In the genomic region with DNA sequence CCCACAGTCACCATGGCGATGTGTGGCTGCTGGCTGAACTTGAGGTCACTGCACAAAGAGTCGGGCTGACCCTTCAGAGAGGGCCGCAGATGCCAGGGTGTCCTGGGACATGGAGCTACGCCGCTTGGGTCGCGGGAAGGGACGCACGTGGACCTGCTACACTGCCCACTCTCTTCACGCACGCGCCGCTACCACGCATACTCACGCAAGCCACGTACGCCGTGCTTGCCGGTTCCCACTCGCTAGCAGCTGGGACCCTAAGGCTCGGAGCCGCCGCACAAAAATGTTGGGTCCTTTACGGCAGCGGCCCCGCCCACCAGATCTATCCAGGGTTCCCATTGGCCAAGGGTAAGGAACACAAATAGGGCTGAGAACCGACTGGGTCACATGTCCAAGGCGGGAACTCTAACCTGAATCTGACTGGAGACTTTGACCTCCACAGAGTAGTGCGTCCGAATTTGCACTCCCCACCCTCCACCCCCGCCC, we compare ENCODE assay signal across 8 mouse cellular contexts. TPM values are rescaled to one million over a fixed set of nuclear protein-coding genes. Genes with fewer than 3 reads are reported as not detected.
A peak's percentile ranks its signal among the peaks of the same experiment; 100 is the strongest.
DNase-seq lines count a peak whose midpoint lies in the region; ATAC-seq and TF ChIP-seq lines count a peak whose summit lies in the region.

Abcb6 (minus strand) TSS at position 288 of the 486 bp plus-strand sequence.

- no peak for TF ChIP-seq CTCF in heart, adult 2 months (IDR thresholded peaks at IDR 0.05)

- peak; percentile 57 for TF ChIP-seq POLR2A in heart, adult 2 months (IDR thresholded peaks at IDR 0.05; ENCODE audit: insufficient read depth, low read depth, low read length)

- peak; percentile 86 for DNase-seq in 3134 (ENCODE audit: extremely low read depth, insufficient read length, low spot score)
- DNase-seq in adrenal gland, postnatal 36 days: peak; percentile 90 to 93
- peak; percentile 87 to 90 for DNase-seq in heart, adult 2 months
- DNase-seq in kidney, adult 8-10 months: peak; percentile 92 to 94
- peak; percentile 82 to 85 for DNase-seq in spleen, postnatal 14 days (ENCODE audit: low spot score in 2 of 2)

- under 1% methylated on average over 31 of the region's 31 CpGs for WGBS in embryonic facial prominence, embryonic 13.5 days
- WGBS in heart, adult 2 months: under 1% methylated on average over 31 of the region's 31 CpGs
- under 1% methylated on average over 31 of the region's 31 CpGs for WGBS in limb, embryonic 13.5 days
- WGBS in midbrain, embryonic 16.5 days: 0% methylated on average over 31 of the region's 31 CpGs

- H3K27ac ChIP-seq in embryonic facial prominence, embryonic 13.5 days: no peak within 1 kb of the TSS
- H3K27ac ChIP-seq in heart, adult 2 months: peak within 1 kb of the TSS; percentile 72
- no peak within 1 kb of the TSS for H3K27ac ChIP-seq in limb, embryonic 13.5 days
- H3K27ac ChIP-seq in midbrain, embryonic 16.5 days (ENCODE audit: low read length): peak within 1 kb of the TSS; percentile 45

- peak within 1 kb of the TSS; percentile 76 for H3K9ac ChIP-seq in embryonic facial prominence, embryonic 13.5 days
- H3K9ac ChIP-seq in heart, adult 2 months (ENCODE audit: low read depth, low read length): peak within 1 kb of the TSS; percentile 75
- peak within 1 kb of the TSS; percentile 78 for H3K9ac ChIP-seq in limb, embryonic 13.5 days
- H3K9ac ChIP-seq in midbrain, embryonic 16.5 days (ENCODE audit: low read depth, low read length): peak within 1 kb of the TSS; percentile 70

- peak within 1 kb of the TSS; percentile 65 for H3K4me3 ChIP-seq in embryonic facial prominence, embryonic 13.5 days
- peak within 1 kb of the TSS; percentile 51 for H3K4me3 ChIP-seq in heart, adult 2 months
- H3K4me3 ChIP-seq in limb, embryonic 13.5 days: peak within 1 kb of the TSS; percentile 63
- peak within 1 kb of the TSS; percentile 61 for H3K4me3 ChIP-seq in midbrain, embryonic 16.5 days (ENCODE audit: low read depth, low read length)

- H3K79me2 ChIP-seq in heart, adult 2 months (replicated peaks; ENCODE audit: control insufficient read depth, insufficient read depth, low read length): no peaks in the 10 kb centered on the region

- peaks cover 21% of the 10 kb centered on the region for H3K4me1 ChIP-seq in embryonic facial prominence, embryonic 13.5 days
- H3K4me1 ChIP-seq in heart, adult 2 months (ENCODE audit: control insufficient read depth, insufficient read depth, low read length): no peaks in the 10 kb centered on the region; the same call in 1 of the 2 replicates
- H3K4me1 ChIP-seq in limb, embryonic 13.5 days: peaks cover 18% of the 10 kb centered on the region
- peaks cover 18% of the 10 kb centered on the region for H3K4me1 ChIP-seq in midbrain, embryonic 16.5 days (ENCODE audit: control insufficient read depth, insufficient read depth, low read length)

- peaks cover 66% of the 10 kb centered on the region for H3K36me3 ChIP-seq in embryonic facial prominence, embryonic 13.5 days
- no peaks in the 10 kb centered on the region for H3K36me3 ChIP-seq in heart, adult 2 months (ENCODE audit: control insufficient read depth, insufficient read depth, low read length)
- H3K36me3 ChIP-seq in limb, embryonic 13.5 days: peaks cover 70% of the 10 kb centered on the region
- H3K36me3 ChIP-seq in midbrain, embryonic 16.5 days (ENCODE audit: control insufficient read depth, insufficient read depth, low read length): peaks cover 43% of the 10 kb centered on the region

- H3K27me3 ChIP-seq in embryonic facial prominence, embryonic 13.5 days: no peaks in the 10 kb centered on the region
- H3K27me3 ChIP-seq in heart, adult 2 months (ENCODE audit: control insufficient read depth, insufficient read depth, low read length): no peaks in the 10 kb centered on the region
- no peaks in the 10 kb centered on the region for H3K27me3 ChIP-seq in limb, embryonic 13.5 days
- H3K27me3 ChIP-seq in midbrain, embryonic 16.5 days (ENCODE audit: control insufficient read depth, insufficient read depth, low read depth, low read length): no peaks in the 10 kb centered on the region

- H3K4me2 ChIP-seq in embryonic facial prominence, embryonic 13.5 days: peak within 1 kb of the TSS; percentile 100
- peak within 1 kb of the TSS; percentile 100 for H3K4me2 ChIP-seq in limb, embryonic 13.5 days (replicated peaks)
- peak within 1 kb of the TSS; percentile 100 for H3K4me2 ChIP-seq in midbrain, embryonic 16.5 days (ENCODE audit: low read length)

- intact Hi-C loops in heart, adult 2 months (cut with DNase I): loop anchor here (1.0 to 5.0 kb wide), 2 partner anchors 11 to 72 kb away; no protein-coding TSS in a partner anchor

- ATAC-seq in embryonic facial prominence, embryonic 13.5 days (ENCODE audit: insufficient number of reproducible peaks, insufficient read depth, low FRiP score, low TSS enrichment, low read depth): peak; percentile 87
- ATAC-seq in limb, embryonic 13.5 days (ENCODE audit: low FRiP score, low read depth): peak; percentile 95
- ATAC-seq in midbrain, embryonic 16.5 days: peak; percentile 95

- no peaks in the 10 kb centered on the region for H3K9me3 ChIP-seq in embryonic facial prominence, embryonic 13.5 days
- H3K9me3 ChIP-seq in limb, embryonic 13.5 days: no peaks in the 10 kb centered on the region
- H3K9me3 ChIP-seq in midbrain, embryonic 16.5 days (replicated peaks; ENCODE audit: control insufficient read depth, low read length, poor library complexity, severe bottlenecking): no peaks in the 10 kb centered on the region

- TF ChIP-seq EP300 in heart, adult 2 months (IDR thresholded peaks at IDR 0.05; ENCODE audit: insufficient read depth, low read depth, low read length): no peak

RNA-seq across cellular contexts. Expression of gene Abcb6, which starts in this region (rescaled TPM):
- total RNA-seq in adrenal gland, postnatal 36 days (2021): 10 to 100 TPM; 24.9 to 33.9 TPM
- 27.0 and 35.2 TPM in 2 replicates for polyA plus RNA-seq in embryonic facial prominence, embryonic 13.5 days (2015; fragmentation: Nextera tagmentation; extraction: Ambion mirVana)
- 10 to 100 TPM; 26.6 to 29.1 TPM for total RNA-seq in heart, adult 2 months (2021)
- 25.2 and 30.3 TPM in 2 replicates for polyA plus RNA-seq in heart, adult 2 months (2012; rRNA removed)
- polyA plus RNA-seq in limb, embryonic 13.5 days (2015; fragmentation: Nextera tagmentation; extraction: Ambion mirVana): 39.5 and 40.9 TPM in 2 replicates
- polyA plus RNA-seq in midbrain, embryonic 16.5 days (2015; fragmentation: Nextera tagmentation; extraction: Ambion mirVana): 57.1 and 57.7 TPM in 2 replicates

Comparison
In these comparisons a context has a peak if more than half of its experiments do, and no peak if none do; other contexts are left out.
1. H3K27ac ChIP-seq: peak in heart, adult 2 months (single experiment) and midbrain, embryonic 16.5 days (single experiment); none in embryonic facial prominence, embryonic 13.5 days (single experiment) and limb, embryonic 13.5 days (single experiment).
2. Peak in every context shown above with its lines, with median percentiles within 50 percentile points of each other: DNase-seq, ATAC-seq, H3K4me2 ChIP-seq, H3K4me3 ChIP-seq and H3K9ac ChIP-seq.